Mouse (Mus musculus) stomach, embryonic 14.5 days (tissue): ENCODE results near the gene Colq. TPM values are rescaled to one million over a fixed set of nuclear protein-coding genes. Genes with fewer than 3 reads are reported as not detected.

Experiments used
- ATAC-seq: fragments of 200-750 bp; cut with Nextera tagmentation; 2 replicates; pipeline ENCODE4 v1.8.0; 2017; ENCODE audit warnings: low read depth, moderate TSS enrichment; ENCODE audit not compliant: insufficient number of reproducible peaks, insufficient read depth, low FRiP score
- H3K27ac ChIP-seq: fragments of 300-500 bp; sonication (generic); 2 replicates; pipeline ENCODE4 v1.5.1; 2014; ENCODE audit warnings: mild to moderate bottlenecking, low read length, moderate library complexity, mixed read lengths
- H3K27me3 ChIP-seq: fragments of 300-500 bp; sonication (generic); 2 replicates; pipeline ENCODE4 v1.6.1; 2014; ENCODE audit warnings: low read length, control low read depth, mixed read lengths; ENCODE audit not compliant: control insufficient read depth, insufficient read depth
- H3K36me3 ChIP-seq: fragments of 300-500 bp; sonication (generic); 2 replicates; pipeline ENCODE4 v1.6.1; 2014; ENCODE audit warnings: mild to moderate bottlenecking, control low read depth, low read length, moderate library complexity, mixed read lengths; ENCODE audit not compliant: control insufficient read depth, insufficient read depth
- H3K4me1 ChIP-seq: fragments of 300-500 bp; sonication (generic); 2 replicates; pipeline ENCODE4 v1.6.1; 2014; ENCODE audit warnings: low read length, control low read depth, mixed read lengths; ENCODE audit not compliant: control insufficient read depth, insufficient read depth
- H3K4me2 ChIP-seq: fragments of 300-500 bp; sonication (generic); replicated peaks from 2 replicates; pipeline ENCODE4 v1.6.1; 2014; ENCODE audit warnings: low read depth, low read length, control low read depth
- H3K4me3 ChIP-seq: fragments of 300-500 bp; sonication (generic); 2 replicates; pipeline ENCODE4 v1.5.1; 2014; ENCODE audit warnings: low read depth, low read length, control low read depth
- H3K9ac ChIP-seq: fragments of 300-500 bp; sonication (generic); replicated peaks from 2 replicates; pipeline ENCODE4 v1.6.1; 2014; ENCODE audit warnings: low read depth, mild to moderate bottlenecking, control low read depth, low read length, moderate library complexity, mixed read lengths
- H3K9me3 ChIP-seq: fragments of 300-500 bp; sonication (generic); 2 replicates; pipeline ENCODE4 v1.6.1; 2016; ENCODE audit warnings: low read depth, low read length, control low read depth; ENCODE audit not compliant: control insufficient read depth
- WGBS: fragments of 180-500 bp; shearing (Covaris S2); extraction: QIAGEN DNeasy Blood & Tissue Kit; methylation state at CpG from one replicate; pipeline ENCODE4 v1.1.7; 2014; 5-methylcytosine and 5-hydroxymethylcytosine counted together
- polyA plus RNA-seq: library from polyadenylated mRNA; unstranded; fragments of >200 nt; fragmentation: Nextera tagmentation; extraction: Ambion mirVana; gene quantifications from 2 replicates; pipeline ENCODE4 v1.2.1, GENCODE M21; 2014

The Colq gene
- polyA plus RNA-seq, 1 experiment from 2014 or later, result 0.54 TPM

DNA sequence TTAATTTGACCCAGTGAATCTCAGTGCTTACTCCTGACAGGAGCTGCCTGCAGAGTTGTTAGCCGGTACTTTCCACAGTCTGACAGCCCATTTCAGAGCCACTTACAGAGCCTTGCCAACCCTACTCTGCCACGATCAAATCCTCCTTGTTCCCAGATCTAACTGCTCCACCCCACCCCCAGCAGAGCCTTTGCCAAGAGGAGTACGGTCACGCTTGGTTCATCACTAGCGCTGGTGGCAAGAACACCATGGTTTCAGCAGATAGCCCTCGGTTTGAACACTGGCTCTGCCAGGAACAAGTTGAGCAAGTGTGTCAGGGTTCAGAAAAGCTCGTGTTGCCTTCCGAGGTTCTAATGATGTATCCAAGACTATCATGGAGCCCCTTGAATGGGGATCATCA lies 4.7 kb downstream of the Colq start:
- ATAC-seq, result no peak
- WGBS, result 86% methylated on average over 8 of the region's 8 CpGs
- no peak overlapping the region for H3K9ac ChIP-seq
- H3K4me1 ChIP-seq, result no peaks in the 10 kb centered on the region
- H3K27me3 ChIP-seq, result no peaks in the 10 kb centered on the region
- no peak overlapping the region for H3K4me3 ChIP-seq
- no peaks in the 10 kb centered on the region for H3K9me3 ChIP-seq
- no peak overlapping the region for H3K4me2 ChIP-seq
- no peaks in the 10 kb centered on the region for H3K36me3 ChIP-seq
- H3K27ac ChIP-seq, result no peak overlapping the region

DNA sequence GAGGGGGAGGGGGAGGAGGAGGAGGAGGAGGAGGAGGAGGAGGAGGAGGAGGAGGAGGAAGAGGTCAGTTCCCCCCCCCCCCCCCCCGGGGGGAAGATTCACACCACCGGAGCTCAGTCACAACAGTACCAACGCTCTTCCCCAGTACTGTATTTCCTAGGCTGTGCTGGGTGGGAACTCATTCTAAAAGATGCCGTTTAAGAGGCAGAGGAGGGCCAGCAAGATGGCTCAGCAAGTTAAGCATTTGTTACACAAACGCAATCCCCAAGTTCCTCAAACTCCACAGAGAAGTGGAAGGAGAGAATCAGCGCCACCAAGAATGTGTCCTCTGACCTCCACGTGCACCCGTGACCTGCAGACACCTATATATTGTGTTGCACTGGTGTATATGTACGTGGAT lies 8.1 kb downstream of the Colq start:
- Histone ChIP-seq H3K27ac (no peak overlapping the region), H3K4me1 (no peaks in the 10 kb centered on the region), H3K36me3 (no peaks in the 10 kb centered on the region), H3K27me3 (no peaks in the 10 kb centered on the region), H3K4me3 (no peak overlapping the region), H3K4me2 (no peak overlapping the region), H3K9me3 (no peaks in the 10 kb centered on the region), H3K9ac (no peak overlapping the region)
- 81% methylated on average over 7 of the region's 9 CpGs for WGBS
- no peak for ATAC-seq

DNA sequence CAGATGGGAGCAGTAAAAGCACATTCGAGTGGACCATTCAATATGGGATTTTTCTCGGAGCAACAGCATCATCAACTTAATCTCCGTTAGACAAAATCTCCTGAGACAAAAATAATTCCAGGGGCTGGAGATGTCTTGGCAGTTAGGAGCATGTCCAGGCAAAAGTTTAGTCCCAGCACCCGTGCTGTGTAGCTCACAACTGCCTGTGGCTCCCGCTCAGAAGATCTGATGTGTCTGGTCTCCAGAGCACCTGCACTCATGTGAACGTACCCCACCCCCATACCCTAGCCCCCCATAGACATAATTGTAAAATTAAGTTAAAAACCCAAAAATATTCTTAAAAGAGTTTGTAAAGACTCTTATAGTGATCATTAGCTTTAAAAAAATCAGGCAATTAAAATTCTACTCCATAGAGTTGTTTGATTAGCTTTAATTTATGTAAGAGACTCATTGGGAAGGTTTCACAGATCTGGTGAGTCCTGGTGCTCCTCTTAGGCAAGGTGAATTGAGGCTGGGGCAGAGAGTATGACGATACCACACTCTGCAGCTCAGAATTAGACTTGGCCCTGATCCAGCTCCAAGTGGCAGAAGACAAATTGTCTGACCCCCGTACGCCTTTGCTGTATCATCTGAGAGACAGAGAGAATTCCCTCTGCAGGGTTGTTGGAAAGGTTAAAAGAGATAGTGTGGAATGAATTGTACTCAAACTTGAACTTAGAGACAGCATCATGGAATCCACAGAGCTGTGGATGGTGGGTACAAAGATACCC lies 13.0 kb downstream of the Colq start:
- Histone ChIP-seq H3K4me2 (no peak overlapping the region), H3K27ac (no peak overlapping the region), H3K4me3 (no peak overlapping the region), H3K4me1 (peaks cover 6% of the 10 kb centered on the region; the same call in 1 of the 2 replicates), H3K36me3 (no peaks in the 10 kb centered on the region), H3K9me3 (no peaks in the 10 kb centered on the region), H3K27me3 (no peaks in the 10 kb centered on the region), H3K9ac (no peak overlapping the region)
- WGBS, result 35% methylated on average over 9 of the region's 9 CpGs
- no peak for ATAC-seq

DNA sequence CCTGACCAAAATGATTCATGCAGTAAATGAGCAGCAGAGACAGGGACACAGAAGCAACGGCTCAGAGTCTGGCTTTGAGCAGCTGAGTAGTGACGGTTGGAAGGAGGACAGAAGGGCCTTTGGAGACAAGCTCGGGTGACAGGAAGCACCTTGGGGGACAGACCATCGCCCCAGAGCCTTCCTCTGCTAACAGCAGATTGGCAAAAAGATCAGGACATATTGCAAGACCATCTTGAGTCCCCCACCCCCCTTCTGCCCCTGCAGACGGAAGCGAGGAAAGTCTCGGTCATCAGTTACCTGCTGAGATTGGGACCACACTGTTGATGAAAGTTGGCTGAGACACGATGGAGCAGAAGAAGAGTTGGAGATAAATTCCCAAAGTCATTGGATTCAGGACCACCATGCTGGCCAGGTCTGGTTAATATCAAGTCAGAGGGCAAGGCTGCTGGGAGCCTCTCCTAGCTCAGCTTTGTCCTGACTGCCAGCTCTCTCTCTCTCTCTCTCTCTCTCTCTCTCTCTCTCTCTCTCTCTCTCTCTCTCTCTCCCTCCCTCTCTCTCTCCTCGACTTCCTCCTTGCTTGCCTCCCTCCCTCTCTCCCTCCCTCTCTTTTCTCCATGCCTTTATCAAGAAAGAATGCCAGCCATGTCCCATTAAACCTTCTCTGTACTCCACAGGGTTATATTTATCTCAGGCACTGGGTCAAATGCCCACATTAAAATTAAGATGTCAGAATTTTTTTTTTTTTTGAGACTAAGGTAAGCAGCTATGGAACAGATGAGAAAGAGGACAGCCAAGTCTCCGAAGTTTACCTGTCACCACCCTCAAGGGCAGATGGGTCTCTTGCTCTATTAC lies 14.1 kb downstream of the Colq start:
- 39% methylated on average over 10 of the region's 10 CpGs for WGBS
- ATAC-seq, result no peak
- Histone ChIP-seq H3K27ac (no peak overlapping the region), H3K9ac (no peak overlapping the region), H3K4me3 (no peak overlapping the region), H3K4me1 (peaks cover 11% of the 10 kb centered on the region; the same call in 1 of the 2 replicates), H3K27me3 (no peaks in the 10 kb centered on the region), H3K36me3 (no peaks in the 10 kb centered on the region), H3K9me3 (no peaks in the 10 kb centered on the region), H3K4me2 (no peak overlapping the region)

DNA sequence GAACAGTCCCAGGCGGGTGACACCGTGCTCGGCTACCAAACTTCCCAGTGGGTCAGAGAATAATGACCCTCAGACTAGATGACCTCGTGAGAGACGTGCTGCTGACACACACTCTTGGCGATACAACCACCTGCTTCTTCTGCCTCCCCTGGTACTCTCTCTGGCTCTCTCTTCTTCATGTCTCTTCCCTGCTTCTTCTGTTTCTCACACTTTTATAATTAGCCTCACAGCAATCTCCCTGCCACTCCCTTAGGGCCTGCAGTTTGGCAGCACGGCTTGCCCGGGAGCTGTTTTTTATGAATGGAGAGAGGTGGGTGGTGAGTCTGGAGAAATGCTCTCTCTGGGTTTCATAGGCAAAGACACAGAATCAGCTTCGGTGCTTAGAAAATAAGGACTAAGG lies 15.3 kb downstream of the Colq start:
- Histone ChIP-seq H3K4me2 (no peak overlapping the region), H3K9ac (no peak overlapping the region), H3K36me3 (no peaks in the 10 kb centered on the region), H3K4me1 (peaks cover 11% of the 10 kb centered on the region; the same call in 1 of the 2 replicates), H3K4me3 (no peak overlapping the region), H3K27me3 (no peaks in the 10 kb centered on the region), H3K27ac (no peak overlapping the region), H3K9me3 (no peaks in the 10 kb centered on the region)
- ATAC-seq, result no peak
- 78% methylated on average over 9 of the region's 9 CpGs for WGBS

DNA sequence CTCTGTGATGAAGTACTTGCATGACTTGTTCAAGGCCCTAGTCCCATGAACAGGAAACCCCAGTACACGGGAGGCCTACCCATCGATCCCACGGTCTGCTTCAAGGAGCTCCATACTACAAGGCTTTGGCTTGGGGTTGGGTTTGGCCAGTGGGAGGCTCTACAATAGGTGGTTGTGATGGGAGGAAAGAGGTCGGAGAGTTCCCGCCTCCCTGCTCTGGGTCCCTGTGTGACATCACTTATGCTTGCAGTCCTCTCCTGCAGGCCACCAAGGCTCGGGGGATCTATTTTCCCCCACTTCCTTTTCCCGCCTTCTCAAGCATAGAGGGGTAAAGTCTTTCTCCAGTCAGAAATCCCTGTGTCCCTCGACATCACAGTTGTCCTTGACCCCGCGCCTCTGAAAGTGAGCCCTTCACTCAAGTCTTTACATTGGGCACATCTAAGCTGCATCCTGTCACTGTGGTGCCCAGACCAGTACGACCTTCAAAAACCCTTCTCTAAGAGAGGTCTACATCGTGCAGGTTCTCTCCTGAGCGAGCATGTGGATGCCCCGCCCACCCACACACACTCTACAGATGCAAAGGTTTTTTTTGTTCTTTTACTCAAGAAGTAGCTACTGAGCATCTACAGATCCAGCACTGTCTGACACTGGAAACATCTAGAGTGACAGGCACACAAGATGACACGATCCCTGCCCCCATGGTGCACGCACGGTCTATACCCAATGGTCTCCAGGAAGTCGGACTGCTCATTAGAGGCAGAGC lies 16.1 kb downstream of the Colq start:
- 94% methylated on average over 18 of the region's 18 CpGs for WGBS
- H3K9ac ChIP-seq, result no peak overlapping the region
- no peak overlapping the region for H3K27ac ChIP-seq
- no peak overlapping the region for H3K4me2 ChIP-seq
- H3K36me3 ChIP-seq, result no peaks in the 10 kb centered on the region
- ATAC-seq, result no peak
- no peaks in the 10 kb centered on the region for H3K9me3 ChIP-seq
- H3K4me3 ChIP-seq, result no peak overlapping the region
- peaks cover 11% of the 10 kb centered on the region; the same call in 1 of the 2 replicates for H3K4me1 ChIP-seq
- no peaks in the 10 kb centered on the region for H3K27me3 ChIP-seq

DNA sequence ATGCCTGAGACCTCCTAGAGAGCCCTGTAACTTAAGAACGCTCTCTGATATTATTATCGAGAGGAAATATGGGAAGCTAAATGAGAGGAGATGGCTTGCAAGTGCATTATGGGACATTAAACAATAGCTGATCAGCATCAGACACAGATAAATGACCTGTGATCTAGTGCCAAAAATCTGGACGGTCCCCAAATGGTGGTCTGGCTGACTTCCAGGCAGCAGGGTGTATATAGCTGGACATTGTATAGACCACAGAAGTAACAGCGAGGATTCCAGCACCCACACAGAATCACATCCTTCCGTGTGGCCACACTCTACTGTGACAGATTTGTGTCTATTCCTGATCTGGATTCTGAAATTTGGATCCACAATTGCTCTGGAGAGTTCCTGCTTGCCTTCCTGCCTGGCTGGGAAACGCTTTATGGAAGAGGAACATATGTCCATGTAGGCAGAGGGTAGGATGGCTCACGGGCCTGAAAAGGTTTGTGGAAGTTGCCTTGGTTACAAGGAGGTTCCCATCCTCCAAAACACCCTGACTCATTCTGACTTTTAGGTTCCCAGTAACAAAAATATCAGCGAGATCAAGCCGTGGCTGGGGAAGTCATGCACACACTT lies 18.5 kb downstream of the Colq start:
- H3K27ac ChIP-seq, result no peak overlapping the region
- no peak overlapping the region for H3K4me2 ChIP-seq
- 61% methylated on average over 9 of the region's 9 CpGs for WGBS
- H3K27me3 ChIP-seq, result no peaks in the 10 kb centered on the region
- H3K9ac ChIP-seq, result no peak overlapping the region
- H3K4me3 ChIP-seq, result no peak overlapping the region
- no peaks in the 10 kb centered on the region for H3K36me3 ChIP-seq
- peaks cover 16% of the 10 kb centered on the region; the same call in 1 of the 2 replicates for H3K4me1 ChIP-seq
- H3K9me3 ChIP-seq, result no peaks in the 10 kb centered on the region
- no peak for ATAC-seq

DNA sequence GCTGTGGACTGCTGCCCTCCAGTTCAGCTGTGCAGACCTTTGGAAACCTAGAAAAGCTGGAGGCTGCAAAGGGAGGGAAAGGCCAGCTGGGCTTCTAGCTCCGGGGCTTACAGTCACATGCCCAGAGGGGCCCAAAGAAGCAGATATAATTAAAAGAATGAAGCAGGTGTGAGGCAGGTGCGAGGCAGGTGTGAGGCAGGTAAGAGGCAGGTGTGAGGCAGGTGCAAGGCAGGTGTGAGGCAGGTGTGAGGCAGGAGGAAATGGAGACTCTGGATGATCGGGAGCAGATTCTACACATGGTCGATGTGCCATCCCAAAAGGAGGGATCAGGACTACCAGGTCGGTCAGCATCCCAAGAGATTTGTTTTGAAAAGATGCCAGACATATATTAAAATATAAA lies 19.7 kb downstream of the Colq start:
- WGBS, result 82% methylated on average over 5 of the region's 5 CpGs
- Histone ChIP-seq H3K4me3 (no peak overlapping the region), H3K4me2 (no peak overlapping the region), H3K27me3 (no peaks in the 10 kb centered on the region), H3K27ac (no peak overlapping the region), H3K9ac (no peak overlapping the region), H3K36me3 (no peaks in the 10 kb centered on the region), H3K4me1 (peaks cover 10% of the 10 kb centered on the region; the same call in 1 of the 2 replicates), H3K9me3 (no peaks in the 10 kb centered on the region)
- ATAC-seq, result no peak
